Mouse (Mus musculus) liver, adult 2 months (tissue): Measurements from ENCODE around the gene S100a6.

ENCODE experiments used
- CTCF ChIP-seq: fragments of 200-500 bp; IDR thresholded peaks from 2 replicates; pipeline ENCODE4 v1.5.1; 2011; ENCODE audit warnings: low read depth, low read length, control low read depth
- POLR2A ChIP-seq: fragments of 200-500 bp; IDR thresholded peaks from 2 replicates; pipeline ENCODE4 v1.6.1; 2011; ENCODE audit warnings: low read length, control low read depth; ENCODE audit not compliant: insufficient read depth; ENCODE audit errors: extremely low read depth

DNA sequence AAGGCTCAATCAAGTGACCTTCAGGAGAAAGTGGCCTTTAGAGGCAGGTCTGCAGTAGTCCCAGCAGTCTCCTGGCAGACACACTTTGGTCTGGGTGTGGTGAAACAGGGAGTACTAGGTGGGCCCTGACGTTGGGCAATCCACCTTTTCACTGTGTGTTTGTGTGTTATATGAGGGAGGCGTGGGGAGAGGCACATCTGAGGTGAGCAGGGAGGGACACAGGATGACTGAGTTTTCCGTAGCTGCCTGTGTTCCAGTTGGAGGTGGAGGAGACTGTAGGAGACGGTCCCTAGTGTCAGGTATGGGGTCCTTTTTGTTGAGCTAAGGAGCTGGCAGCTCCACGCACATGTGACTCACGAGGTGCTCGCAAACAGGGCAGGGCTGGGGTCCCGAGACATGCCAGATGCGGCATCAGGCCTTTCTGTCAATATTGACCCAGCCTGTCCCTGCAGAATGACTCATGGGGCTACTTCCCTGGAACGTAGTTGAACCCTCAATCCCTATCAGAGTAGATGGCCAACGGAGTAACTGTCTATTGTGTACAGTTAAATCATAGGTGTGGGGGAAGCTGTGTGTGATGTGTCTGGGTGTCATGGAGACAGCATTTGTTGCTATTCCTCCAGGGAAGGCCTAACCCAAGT is 2.0 kb downstream of the S100a6 start:
- TF ChIP-seq CTCF (no peak), POLR2A (no peak)
